Mouse (Mus musculus) spleen, postnatal 4 days (tissue): Measurements from ENCODE around the gene Eif1ax.
"Not testable (repeated sequence)": the region's sequence is repeated elsewhere in the genome, so short reads cannot be mapped to it uniquely, and the experiment has no call there.

Source experiments
- DNase-seq, 2 experiments: peaks; one replicate each; pipeline ENCODE4 v3.0.0; 2022; ENCODE audit warnings: low spot score in 2 of 2

Eif1ax gene

GRCm38 (mm10) chrX:159371831-159372752, at the start of gene Eif1ax:
Eif1ax (plus strand) TSS chrX:159372178.
- peak; percentile 75 to 77 for DNase-seq

DNA sequence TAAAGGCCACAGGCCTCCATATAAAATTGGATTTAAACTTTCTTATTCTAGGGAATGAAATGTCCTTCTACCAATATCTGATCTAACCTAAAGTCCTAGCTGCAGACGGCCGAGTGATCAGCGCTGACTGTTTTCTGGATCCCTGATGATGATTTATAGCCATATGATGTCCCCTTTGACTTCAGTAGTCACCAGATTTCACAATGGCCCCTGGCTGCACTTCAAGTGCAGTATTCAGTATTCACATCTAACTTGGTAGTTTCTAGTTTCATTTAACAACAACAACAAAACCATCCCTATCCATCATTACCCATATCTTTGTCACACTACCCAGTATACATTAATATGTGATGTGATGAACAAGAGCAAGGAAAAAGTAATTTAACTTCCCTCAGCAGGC, 7.5 kb upstream of the Eif1ax start:
- no peak for DNase-seq

DNA sequence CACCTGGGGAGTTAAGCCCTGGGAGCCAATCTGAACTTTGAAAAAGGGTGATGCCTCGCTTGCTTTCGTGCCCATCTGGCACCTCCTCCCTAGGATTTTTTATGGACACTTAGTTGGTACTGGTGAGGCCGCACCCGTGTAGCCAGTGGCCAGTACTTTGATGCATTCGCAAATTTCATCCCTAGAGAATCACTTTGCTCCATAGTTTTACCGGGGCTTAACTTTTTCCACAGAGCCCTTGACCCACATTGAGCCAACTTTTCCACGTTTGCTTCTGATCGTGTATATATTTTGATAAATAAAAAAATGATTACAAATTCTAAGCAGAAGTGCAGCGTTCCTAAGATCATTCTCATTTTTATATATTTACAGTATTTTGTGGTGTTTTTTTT, 771 bp downstream of the Eif1ax start:
- no peak for DNase-seq

DNA sequence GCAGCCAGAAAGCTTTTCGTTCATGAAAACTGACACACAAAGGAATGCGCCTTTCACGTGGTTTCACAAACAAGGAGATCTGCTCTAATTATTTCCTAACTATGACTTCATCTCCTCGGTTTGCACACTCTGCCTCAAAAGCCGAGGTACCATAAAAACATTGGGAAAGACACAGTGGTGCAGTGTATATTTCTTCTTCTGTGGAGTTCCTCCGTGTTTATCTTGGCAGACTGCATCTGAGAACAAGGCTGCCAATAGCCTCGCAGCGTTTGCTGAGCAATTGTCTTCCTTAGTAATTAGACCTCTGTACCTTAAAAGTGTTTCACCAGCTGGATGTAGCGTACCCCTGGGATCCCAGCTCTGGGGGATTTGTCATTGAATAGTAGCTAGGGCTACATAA, 15.1 kb downstream of the Eif1ax start:
- no peak for DNase-seq

DNA sequence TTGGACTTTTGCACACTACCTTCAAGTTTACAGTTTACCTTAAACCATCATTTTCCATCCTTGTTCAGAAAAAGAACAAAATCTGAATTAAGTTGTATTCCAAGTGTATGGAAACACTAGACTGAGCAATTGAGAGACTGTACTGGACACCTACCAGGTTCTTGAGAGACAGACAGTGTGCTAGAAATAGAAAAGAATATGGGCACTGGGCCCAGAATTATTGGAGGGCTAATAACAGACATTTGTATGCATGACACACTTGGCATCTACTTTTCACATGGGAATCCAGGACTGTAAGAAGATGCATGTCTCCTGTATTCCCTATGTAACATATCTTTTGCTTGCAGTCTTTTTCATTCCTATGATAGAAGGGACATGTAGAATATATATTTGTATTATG, 17.0 kb downstream of the Eif1ax start:
- DNase-seq: no peak

DNA sequence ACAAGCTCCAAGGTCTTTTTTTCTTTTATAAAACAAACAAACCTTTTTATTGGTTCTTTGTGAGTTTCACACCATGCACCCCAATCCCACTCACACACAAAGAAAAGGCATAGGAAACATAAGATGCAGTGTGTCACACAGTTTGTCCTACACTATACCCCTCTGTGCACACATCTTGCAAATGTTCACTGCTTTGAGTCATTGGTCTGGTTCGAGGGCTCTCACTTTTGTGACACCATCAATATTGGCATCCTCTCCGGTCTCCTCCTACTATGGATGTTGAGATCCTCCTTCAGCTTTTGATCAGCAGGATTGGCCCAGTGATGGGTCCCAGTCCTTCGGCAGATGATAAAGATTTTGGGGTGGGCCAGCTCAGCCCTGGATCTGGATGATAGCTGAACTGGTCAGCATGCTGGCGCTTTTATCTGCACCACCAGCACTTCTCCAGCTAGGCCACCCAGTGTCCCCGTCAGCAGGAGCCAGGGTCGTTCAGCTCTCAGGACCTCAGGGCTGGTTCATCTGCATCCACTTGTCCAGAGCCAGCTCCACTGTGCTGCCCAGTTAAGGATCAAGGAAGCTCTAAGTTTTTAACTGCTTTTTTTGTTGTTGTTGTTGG, 18.5 kb downstream of the Eif1ax start:
- DNase-seq: no peak

- no peak for DNase-seq
Measured at GRCm38 (mm10) chrX:159391239-159391638, 19.3 kb downstream of the Eif1ax start.

DNA sequence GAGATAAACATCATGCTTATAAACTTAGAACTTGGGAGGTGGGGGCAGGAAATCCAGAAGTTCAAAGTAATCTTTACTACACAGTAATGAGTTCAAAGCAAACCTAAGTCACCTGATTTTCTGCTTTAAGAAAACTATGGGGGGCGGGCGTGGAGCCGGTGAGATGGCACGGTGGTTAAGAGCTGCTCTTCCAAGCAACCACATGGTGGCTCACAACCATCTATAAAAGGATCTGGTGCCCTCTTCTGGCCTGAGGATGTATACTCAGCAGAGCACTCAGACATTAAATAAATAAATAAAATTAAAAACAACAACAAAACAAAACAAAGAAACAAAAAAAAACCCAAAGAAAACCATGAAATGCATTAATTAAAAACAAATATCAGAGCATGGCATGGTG, 37.3 kb downstream of the Eif1ax start:
- DNase-seq: peak in 1 of 2 experiments; percentile 12

DNA sequence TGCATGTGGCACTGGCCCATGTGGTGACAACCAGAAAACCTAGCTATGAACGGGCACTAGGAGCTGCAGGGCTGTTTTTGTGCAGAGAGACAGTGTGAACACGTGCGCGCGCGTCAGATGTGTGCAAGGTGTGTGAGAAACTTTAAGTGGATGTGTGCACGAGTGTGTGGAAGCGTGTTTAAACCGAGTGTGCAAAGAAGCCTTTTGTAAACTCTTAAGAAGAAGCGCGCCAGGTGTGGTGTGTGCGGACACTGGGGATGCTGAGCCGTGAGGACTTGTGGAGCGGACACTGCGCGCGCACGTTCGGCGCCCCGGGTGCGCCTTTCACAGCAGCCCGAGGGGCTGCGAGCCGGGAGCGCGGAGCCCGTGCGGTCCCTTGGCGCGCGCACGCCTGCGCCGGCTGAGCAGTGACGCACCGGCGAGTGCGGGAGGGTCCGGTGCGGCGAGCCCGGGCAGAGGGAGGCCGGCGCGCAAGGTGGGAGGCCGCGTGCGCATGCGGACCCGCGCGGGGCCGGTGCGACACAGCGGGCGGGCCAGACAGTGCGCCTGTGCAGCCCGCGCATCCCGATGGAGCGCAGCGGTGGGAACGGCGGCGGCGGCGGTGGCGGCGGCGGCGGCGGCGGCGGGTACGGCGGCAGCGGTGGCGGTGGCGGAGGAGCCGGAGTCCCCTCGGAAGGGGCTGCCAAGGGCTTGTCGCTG, 42.3 kb downstream of the Eif1ax start, which contains the start of gene Map7d2:
Map7d2 (plus strand) TSS at position 443 of the 699 bp plus-strand sequence.
- DNase-seq: no peak

- DNase-seq: peak in 1 of 2 experiments; percentile 64
Measured at GRCm38 (mm10) chrX:159414829-159415673, 43.1 kb downstream of the Eif1ax start.

DNA sequence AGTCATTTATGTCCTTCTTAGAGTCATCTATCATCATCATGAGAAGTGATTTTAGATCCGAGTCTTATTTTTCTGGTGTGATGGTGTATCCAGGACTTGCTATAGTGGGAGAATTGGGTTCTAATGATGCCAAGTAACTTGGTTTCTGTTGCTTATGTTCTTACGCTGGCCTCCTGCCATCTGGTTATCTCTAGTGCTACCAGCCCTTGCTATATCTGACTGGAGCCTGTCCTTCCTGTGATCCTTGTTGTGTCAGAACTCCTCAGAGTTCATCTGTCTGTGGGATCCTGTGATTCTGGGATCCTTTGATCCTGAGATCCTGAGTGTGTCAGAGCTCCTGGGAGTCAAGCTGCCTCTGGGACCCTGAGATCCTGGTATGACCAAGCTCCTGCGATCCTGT, 58.5 kb downstream of the Eif1ax start:
- not testable (repeated sequence) for DNase-seq
